Mouse (Mus musculus) liver, embryonic 14 days (tissue): ENCODE measurements around the gene Zfp974. TPM values are rescaled to one million over a fixed set of nuclear protein-coding genes. Genes with fewer than 3 reads are reported as not detected.

Experiments used
- polyA plus RNA-seq: library from polyadenylated mRNA; depleted of rRNA; stranded (reverse); fragments of >200 nt; gene quantifications from 2 replicates; pipeline ENCODE4 v1.2.3, GENCODE M21; 2012; rRNA removed

Zfp974 gene
- polyA plus RNA-seq: 0.49 and 0.51 TPM in 2 replicates

DNA sequence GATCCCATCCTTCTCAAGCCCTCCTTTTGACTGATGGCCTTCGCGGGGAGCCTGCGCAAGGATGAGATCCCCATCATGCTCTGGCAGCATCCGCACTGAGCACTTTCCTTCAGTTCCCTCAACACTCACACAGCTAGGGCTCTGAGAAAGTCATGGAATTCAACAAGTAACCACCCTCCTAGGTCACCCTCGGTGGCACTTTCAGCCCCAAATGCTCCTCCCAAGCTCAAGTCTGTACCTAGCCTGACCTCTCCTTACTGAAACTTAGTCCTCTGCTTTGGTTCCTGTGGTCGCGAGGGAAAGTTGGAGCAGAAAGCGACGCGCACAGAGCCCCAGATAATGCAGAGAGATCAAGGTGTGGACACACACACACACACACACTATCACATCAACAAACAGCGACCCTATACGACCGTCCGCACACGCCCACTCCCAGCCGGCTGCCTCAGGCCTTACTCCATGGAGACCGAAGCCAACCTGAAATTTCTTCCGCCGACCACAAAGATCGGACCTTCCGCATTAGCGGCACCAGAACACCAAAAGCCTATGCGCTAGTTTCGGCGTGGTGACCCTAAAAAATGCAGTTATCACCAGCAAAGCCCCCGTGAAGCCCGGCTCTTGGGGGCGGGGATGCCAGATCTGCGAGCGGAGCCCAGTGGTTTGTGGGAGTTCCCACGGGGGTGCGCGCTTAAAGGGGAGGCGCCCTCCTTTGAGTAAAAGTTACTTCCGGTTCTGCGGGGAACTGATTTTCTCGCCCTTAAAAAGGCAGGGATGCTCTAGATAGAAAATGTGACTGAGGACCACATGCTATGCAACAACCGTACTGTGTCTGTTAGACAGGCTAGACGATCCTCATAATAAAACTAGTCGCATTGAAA lies at the start of gene Zfp974:
Zfp974 (minus strand) TSS at position 643 of the 878 bp plus-strand sequence.

Other genes starting within 250 kb of the Zfp974 start
- gene Zfp607b, start 240.1 kb downstream of the Zfp974 start, polyA plus RNA-seq: 0.18 and 0.48 TPM in 2 replicates
- 1.5 and 1.8 TPM in 2 replicates for gene Zfp60, start 198.1 kb downstream of the Zfp974 start, polyA plus RNA-seq
- gene Zfp626, start 122.3 kb downstream of the Zfp974 start, polyA plus RNA-seq: 0.97 and 1.2 TPM in 2 replicates
- 0.80 and 0.95 TPM in 2 replicates for gene Zfp59, start 90.9 kb downstream of the Zfp974 start, polyA plus RNA-seq
- 0.67 and 0.69 TPM in 2 replicates for gene Zfp607a, start 71.9 kb downstream of the Zfp974 start, polyA plus RNA-seq
- gene Zfp780b, start 49.7 kb upstream of the Zfp974 start, polyA plus RNA-seq: 1.5 and 1.6 TPM in 2 replicates
- gene Zfp850, start 84.7 kb upstream of the Zfp974 start, polyA plus RNA-seq: 0.97 and 0.99 TPM in 2 replicates
- 92.8 and 103 TPM in 2 replicates for gene Psmc4, start 120.6 kb upstream of the Zfp974 start, polyA plus RNA-seq
- gene Fcgbp, start 141.8 kb upstream of the Zfp974 start, polyA plus RNA-seq: under 0.01 and 0.01 TPM in 2 replicates
- not detected in 2 replicates for gene 9530053A07Rik, start 200.0 kb upstream of the Zfp974 start, polyA plus RNA-seq
- gene Fbl, start 240.2 kb upstream of the Zfp974 start, polyA plus RNA-seq: 230 and 235 TPM in 2 replicates